Mouse (Mus musculus): ENCODE results near the gene Tnik.

- TF ChIP-seq CTCF (conservative IDR thresholded peaks at IDR 0.05; ENCODE audit: insufficient read depth, insufficient read length, low read depth, low read length) (no peak), POLR2A (IDR thresholded peaks at IDR 0.05; ENCODE audit: low read depth, low read length) (no peak)
These were observed 263.7 kb downstream of the Tnik start for GRCm38 (mm10) chr3:28526671-28527070.

Measured in kidney, adult 2 months (tissue).